Mouse (Mus musculus): ENCODE data around the gene Pkp4. TPM values are rescaled to one million over a fixed set of nuclear protein-coding genes. Genes with fewer than 3 reads are reported as not detected.

Pkp4 gene
- polyA plus RNA-seq, 1 experiment from 2014 or later: 28.2 TPM

- H3K27ac ChIP-seq (ENCODE audit: low read length): no peak overlapping the region
- no peak overlapping the region for H3K4me3 ChIP-seq (ENCODE audit: low read length)
- H3K9ac ChIP-seq (ENCODE audit: low read length): no peak overlapping the region
- no peak overlapping the region for H3K4me2 ChIP-seq (ENCODE audit: low read depth, low read length)
- WGBS: 87% methylated on average over 10 of the region's 10 CpGs
- peaks cover 20% of the 10 kb centered on the region for H3K4me1 ChIP-seq (replicated peaks; ENCODE audit: control insufficient read depth, insufficient read depth, low read length)
- H3K27me3 ChIP-seq (ENCODE audit: control insufficient read depth, insufficient read depth, low read depth, low read length): no peaks in the 10 kb centered on the region
- H3K9me3 ChIP-seq (ENCODE audit: control insufficient read depth, low read length): no peaks in the 10 kb centered on the region
- no peak for ATAC-seq (ENCODE audit: low read depth)
- peaks cover 3% of the 10 kb centered on the region; the same call in 1 of the 2 replicates for H3K36me3 ChIP-seq (ENCODE audit: control insufficient read depth, insufficient read depth, low read length)
These were observed 29.5 kb downstream of the Pkp4 start for GRCm38 (mm10) chr2:59190186-59190585.

- Histone ChIP-seq H3K4me3 (ENCODE audit: low read length) (no peak overlapping the region), H3K9ac (ENCODE audit: low read length) (no peak overlapping the region), H3K9me3 (ENCODE audit: control insufficient read depth, low read length) (no peaks in the 10 kb centered on the region), H3K36me3 (ENCODE audit: control insufficient read depth, insufficient read depth, low read length) (peaks cover 3% of the 10 kb centered on the region; the same call in 1 of the 2 replicates), H3K27me3 (ENCODE audit: control insufficient read depth, insufficient read depth, low read depth, low read length) (no peaks in the 10 kb centered on the region), H3K27ac (ENCODE audit: low read length) (no peak overlapping the region), H3K4me2 (ENCODE audit: low read depth, low read length) (no peak overlapping the region), H3K4me1 (replicated peaks; ENCODE audit: control insufficient read depth, insufficient read depth, low read length) (peaks cover 20% of the 10 kb centered on the region)
- WGBS: 50% methylated on average over 8 of the region's 8 CpGs
- peak; percentile 76 for ATAC-seq (ENCODE audit: low read depth)
These were observed 30.8 kb downstream of the Pkp4 start for GRCm38 (mm10) chr2:59191466-59191865.

- H3K9ac ChIP-seq (ENCODE audit: low read length): no peak overlapping the region
- no peaks in the 10 kb centered on the region for H3K36me3 ChIP-seq (ENCODE audit: control insufficient read depth, insufficient read depth, low read length)
- no peaks in the 10 kb centered on the region for H3K9me3 ChIP-seq (ENCODE audit: control insufficient read depth, low read length)
- WGBS: 52% methylated on average over 5 of the region's 5 CpGs
- no peak overlapping the region for H3K4me2 ChIP-seq (ENCODE audit: low read depth, low read length)
- no peak overlapping the region for H3K4me3 ChIP-seq (ENCODE audit: low read length)
- H3K27ac ChIP-seq (ENCODE audit: low read length): no peak overlapping the region
- no peaks in the 10 kb centered on the region for H3K27me3 ChIP-seq (ENCODE audit: control insufficient read depth, insufficient read depth, low read depth, low read length)
- peaks cover 20% of the 10 kb centered on the region for H3K4me1 ChIP-seq (replicated peaks; ENCODE audit: control insufficient read depth, insufficient read depth, low read length)
- no peak for ATAC-seq (ENCODE audit: low read depth)
These were observed 32.5 kb downstream of the Pkp4 start for GRCm38 (mm10) chr2:59193117-59193516.

- Histone ChIP-seq H3K4me3 (ENCODE audit: low read length) (no peak overlapping the region), H3K9ac (ENCODE audit: low read length) (no peak overlapping the region), H3K27me3 (ENCODE audit: control insufficient read depth, insufficient read depth, low read depth, low read length) (no peaks in the 10 kb centered on the region), H3K36me3 (ENCODE audit: control insufficient read depth, insufficient read depth, low read length) (no peaks in the 10 kb centered on the region), H3K9me3 (ENCODE audit: control insufficient read depth, low read length) (no peaks in the 10 kb centered on the region), H3K27ac (ENCODE audit: low read length) (no peak overlapping the region), H3K4me2 (ENCODE audit: low read depth, low read length) (no peak overlapping the region), H3K4me1 (replicated peaks; ENCODE audit: control insufficient read depth, insufficient read depth, low read length) (0 out of 2 replicates have a peak, but pooled peaks cover 3% of the 10 kb centered on the region)
- 78% methylated on average over 4 of the region's 4 CpGs for WGBS
- ATAC-seq (ENCODE audit: low read depth): no peak
These were observed 36.5 kb downstream of the Pkp4 start for GRCm38 (mm10) chr2:59197156-59197555.

GRCm38 (mm10) chr2:59199476-59199976, 38.9 kb downstream of the Pkp4 start:
- H3K27me3 ChIP-seq (ENCODE audit: control insufficient read depth, insufficient read depth, low read depth, low read length): no peaks in the 10 kb centered on the region
- WGBS: 92% methylated on average over 5 of the region's 5 CpGs
- no peak overlapping the region for H3K4me3 ChIP-seq (ENCODE audit: low read length)
- H3K4me1 ChIP-seq (replicated peaks; ENCODE audit: control insufficient read depth, insufficient read depth, low read length): 0 out of 2 replicates have a peak, but pooled peaks cover 6% of the 10 kb centered on the region
- H3K27ac ChIP-seq (ENCODE audit: low read length): no peak overlapping the region
- no peaks in the 10 kb centered on the region for H3K36me3 ChIP-seq (ENCODE audit: control insufficient read depth, insufficient read depth, low read length)
- no peak overlapping the region for H3K4me2 ChIP-seq (ENCODE audit: low read depth, low read length)
- no peak overlapping the region for H3K9ac ChIP-seq (ENCODE audit: low read length)
- ATAC-seq (ENCODE audit: low read depth): no peak
- H3K9me3 ChIP-seq (ENCODE audit: control insufficient read depth, low read length): no peaks in the 10 kb centered on the region

GRCm38 (mm10) chr2:59200511-59200910, 39.9 kb downstream of the Pkp4 start:
- Histone ChIP-seq H3K27me3 (ENCODE audit: control insufficient read depth, insufficient read depth, low read depth, low read length) (no peaks in the 10 kb centered on the region), H3K4me1 (replicated peaks; ENCODE audit: control insufficient read depth, insufficient read depth, low read length) (0 out of 2 replicates have a peak, but pooled peaks cover 6% of the 10 kb centered on the region), H3K4me2 (ENCODE audit: low read depth, low read length) (no peak overlapping the region), H3K36me3 (ENCODE audit: control insufficient read depth, insufficient read depth, low read length) (no peaks in the 10 kb centered on the region), H3K27ac (ENCODE audit: low read length) (no peak overlapping the region), H3K9ac (ENCODE audit: low read length) (no peak overlapping the region), H3K4me3 (ENCODE audit: low read length) (no peak overlapping the region), H3K9me3 (ENCODE audit: control insufficient read depth, low read length) (no peaks in the 10 kb centered on the region)
- ATAC-seq (ENCODE audit: low read depth): no peak
- 63% methylated on average over 3 of the region's 3 CpGs for WGBS

GRCm38 (mm10) chr2:59202930-59203329, 42.3 kb downstream of the Pkp4 start:
- WGBS: 60% methylated on average over 5 of the region's 5 CpGs
- H3K4me2 ChIP-seq (ENCODE audit: low read depth, low read length): no peak overlapping the region
- H3K4me1 ChIP-seq (replicated peaks; ENCODE audit: control insufficient read depth, insufficient read depth, low read length): peaks cover 16% of the 10 kb centered on the region
- H3K27me3 ChIP-seq (ENCODE audit: control insufficient read depth, insufficient read depth, low read depth, low read length): no peaks in the 10 kb centered on the region
- no peaks in the 10 kb centered on the region for H3K9me3 ChIP-seq (ENCODE audit: control insufficient read depth, low read length)
- H3K36me3 ChIP-seq (ENCODE audit: control insufficient read depth, insufficient read depth, low read length): no peaks in the 10 kb centered on the region
- no peak overlapping the region for H3K27ac ChIP-seq (ENCODE audit: low read length)
- no peak overlapping the region for H3K9ac ChIP-seq (ENCODE audit: low read length)
- ATAC-seq (ENCODE audit: low read depth): no peak
- no peak overlapping the region for H3K4me3 ChIP-seq (ENCODE audit: low read length)

GRCm38 (mm10) chr2:59203627-59204425, 43.2 kb downstream of the Pkp4 start:
- 56% methylated on average over 3 of the region's 3 CpGs for whole genome bisulfite sequencing
- no peak overlapping the region for H3K4me3 ChIP-seq (ENCODE audit: low read length)
- no peak overlapping the region for H3K9ac ChIP-seq (ENCODE audit: low read length)
- H3K4me2 ChIP-seq (ENCODE audit: low read depth, low read length): no peak overlapping the region
- H3K27ac ChIP-seq (ENCODE audit: low read length): no peak overlapping the region
- H3K27me3 ChIP-seq (ENCODE audit: control insufficient read depth, insufficient read depth, low read depth, low read length): no peaks in the 10 kb centered on the region
- no peaks in the 10 kb centered on the region for H3K9me3 ChIP-seq (ENCODE audit: control insufficient read depth, low read length)
- H3K4me1 ChIP-seq (replicated peaks; ENCODE audit: control insufficient read depth, insufficient read depth, low read length): peaks cover 18% of the 10 kb centered on the region
- ATAC-seq (ENCODE audit: low read depth): no peak
- H3K36me3 ChIP-seq (ENCODE audit: control insufficient read depth, insufficient read depth, low read length): no peaks in the 10 kb centered on the region

GRCm38 (mm10) chr2:59205092-59205491, 44.4 kb downstream of the Pkp4 start:
- peaks cover 18% of the 10 kb centered on the region for H3K4me1 ChIP-seq (replicated peaks; ENCODE audit: control insufficient read depth, insufficient read depth, low read length)
- H3K27ac ChIP-seq (ENCODE audit: low read length): no peak overlapping the region
- H3K36me3 ChIP-seq (ENCODE audit: control insufficient read depth, insufficient read depth, low read length): no peaks in the 10 kb centered on the region
- no peak overlapping the region for H3K4me2 ChIP-seq (ENCODE audit: low read depth, low read length)
- no peaks in the 10 kb centered on the region for H3K9me3 ChIP-seq (ENCODE audit: control insufficient read depth, low read length)
- H3K4me3 ChIP-seq (ENCODE audit: low read length): no peak overlapping the region
- no peaks in the 10 kb centered on the region for H3K27me3 ChIP-seq (ENCODE audit: control insufficient read depth, insufficient read depth, low read depth, low read length)
- WGBS: 82% methylated on average over 9 of the region's 9 CpGs
- ATAC-seq (ENCODE audit: low read depth): no peak
- H3K9ac ChIP-seq (ENCODE audit: low read length): no peak overlapping the region

Measured in lung, embryonic 16.5 days (tissue).